Mouse (Mus musculus) frontal cortex, postnatal 25 days (tissue): ENCODE data around the gene Chst15.
A peak's percentile ranks its signal among the peaks of the same experiment; 100 is the strongest.

Experiments
- DNase-seq, 2 experiments: peaks; one replicate each; pipeline ENCODE4 v3.0.0; 2022; ENCODE audit warnings: low spot score in 2 of 2

The Chst15 gene

DNA sequence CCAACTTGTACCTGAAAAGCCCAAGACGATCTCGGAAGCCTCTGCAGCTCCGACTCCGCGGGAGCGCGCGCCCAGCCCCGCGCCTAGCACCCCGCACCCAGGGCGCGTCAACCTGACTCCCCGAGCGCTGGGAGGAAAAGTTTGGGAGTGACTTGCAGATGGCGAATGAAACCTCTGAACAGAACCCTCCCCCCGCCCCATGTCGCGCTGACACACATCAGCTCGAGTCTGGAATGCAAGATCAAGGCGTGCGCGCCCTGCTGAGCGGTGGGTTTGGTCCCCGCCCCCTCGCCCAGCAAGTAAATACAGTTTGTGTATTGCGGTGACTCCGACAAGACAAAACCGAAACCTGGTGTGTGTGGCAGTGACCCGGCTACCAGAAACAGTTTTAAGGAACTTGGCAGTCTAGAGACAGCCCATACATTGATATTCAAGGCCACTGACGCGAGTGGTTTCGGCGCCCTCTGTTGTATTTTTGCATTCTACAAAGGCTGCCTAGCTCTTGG is at the start of gene Chst15:
Gene Chst15 (minus strand): TSS at position 193 of the 506 bp plus-strand sequence.
- peak; percentile 39 to 43 for DNase-seq

DNA sequence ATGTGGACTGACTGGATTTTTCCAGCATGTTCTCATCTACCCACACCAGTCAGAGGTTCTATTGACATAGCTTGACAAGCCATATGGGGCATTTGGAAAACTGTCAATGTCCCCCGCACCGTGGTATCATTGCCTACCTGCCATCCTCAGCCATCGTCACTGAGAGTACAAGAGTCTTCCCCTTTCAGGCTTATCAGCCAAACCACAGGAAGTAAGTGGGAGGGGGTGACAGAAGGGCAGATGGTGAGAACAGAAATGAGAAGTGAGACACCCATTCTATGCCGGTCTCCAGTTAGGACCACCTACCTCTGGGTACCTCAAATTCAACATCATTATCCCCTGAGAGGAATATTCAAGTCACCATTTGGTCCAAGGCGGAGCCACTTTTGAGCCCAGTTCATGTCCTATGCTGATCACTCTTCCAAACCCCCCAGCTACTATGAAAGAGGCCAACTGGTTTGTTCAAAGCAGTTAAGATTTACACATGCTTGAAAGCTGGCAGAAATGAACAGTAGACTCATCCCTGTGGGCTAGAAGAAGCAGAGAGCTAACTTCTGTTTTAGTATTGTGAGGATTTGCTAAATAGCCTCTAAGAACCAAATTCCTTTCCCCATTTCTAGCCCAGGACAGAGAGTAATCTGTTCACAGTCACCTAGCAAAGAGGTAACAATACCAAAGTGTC is 48.8 kb upstream of the Chst15 start:
- no peak for DNase-seq

DNA sequence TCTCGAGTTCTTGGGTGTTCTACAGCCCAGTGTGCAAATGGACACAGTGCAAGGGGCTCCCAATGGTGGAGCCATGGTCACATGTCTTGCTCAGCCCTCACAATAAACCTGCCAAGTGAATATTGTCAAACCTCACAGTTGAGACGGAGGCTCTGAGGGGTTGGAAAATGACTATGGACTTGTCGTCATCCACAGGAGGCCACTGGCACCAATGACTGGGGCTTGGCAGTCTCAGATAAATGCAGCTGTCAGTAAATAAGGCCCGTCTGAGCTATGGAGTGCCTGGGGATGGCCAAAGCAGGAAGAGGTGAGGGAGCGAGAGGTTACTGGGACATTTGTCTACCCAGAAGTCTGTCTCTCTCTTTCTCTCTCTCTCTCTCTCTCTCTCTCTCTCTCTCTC is 48.1 kb upstream of the Chst15 start:
- DNase-seq, result no peak

DNA sequence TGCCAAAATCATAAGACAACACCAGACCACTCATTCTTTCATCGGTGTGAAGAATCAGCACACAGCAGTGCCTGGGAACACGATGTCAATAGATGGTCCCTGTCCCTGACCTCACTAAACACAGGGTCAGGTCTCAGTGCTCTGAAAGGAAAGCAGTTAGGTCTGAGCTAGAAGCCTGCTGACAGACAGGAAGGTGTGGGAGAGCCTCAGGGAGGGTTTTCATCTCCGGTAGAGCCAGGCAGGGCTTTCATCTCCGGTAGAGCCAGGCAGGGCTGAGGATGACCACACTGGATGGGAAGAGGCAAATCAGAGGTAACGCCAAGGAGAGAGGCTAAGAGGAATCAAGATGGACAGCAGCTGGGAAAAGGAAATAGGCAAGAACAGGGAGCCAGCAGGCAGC is 47.5 kb upstream of the Chst15 start:
- no peak for DNase-seq

DNA sequence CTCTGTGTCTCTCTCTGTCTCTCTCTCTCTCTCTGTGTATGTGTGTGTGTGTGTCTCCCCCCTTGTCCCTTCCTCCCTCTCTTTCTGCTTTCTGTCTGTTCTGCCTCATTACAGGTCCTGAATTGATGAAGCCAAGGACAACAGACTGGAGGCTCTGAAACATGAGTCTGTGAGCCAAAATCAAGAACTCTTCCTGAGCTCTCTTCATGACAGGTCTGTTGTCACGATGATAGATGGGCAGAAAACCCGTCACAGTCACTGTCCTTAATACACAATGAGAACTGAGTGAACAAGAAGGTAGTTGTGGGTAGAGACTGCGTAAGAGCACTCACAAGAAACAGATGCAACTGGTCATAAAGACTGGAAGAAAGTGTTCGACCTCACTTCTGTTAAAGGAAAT is 43.3 kb upstream of the Chst15 start:
- DNase-seq, result no peak

DNA sequence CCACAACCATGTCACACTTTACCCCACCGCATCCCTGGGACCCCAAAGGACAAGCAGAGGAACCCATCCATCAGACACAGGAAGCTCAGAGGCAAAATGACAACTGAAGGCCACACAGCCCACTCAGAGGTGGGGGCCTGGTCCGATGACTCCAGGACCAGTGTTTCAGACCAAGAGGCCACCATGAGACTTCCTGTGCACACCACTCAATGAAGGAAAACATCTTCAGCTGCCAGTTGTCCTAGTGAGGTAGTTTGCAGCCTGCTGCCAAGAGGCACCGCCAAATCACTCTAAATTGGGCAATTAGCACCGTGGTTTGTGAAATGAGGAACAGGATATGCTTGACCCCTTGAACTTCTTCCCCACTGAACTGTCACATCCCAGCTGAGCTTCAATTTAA is 41.7 kb upstream of the Chst15 start:
- no peak for DNase-seq

DNA sequence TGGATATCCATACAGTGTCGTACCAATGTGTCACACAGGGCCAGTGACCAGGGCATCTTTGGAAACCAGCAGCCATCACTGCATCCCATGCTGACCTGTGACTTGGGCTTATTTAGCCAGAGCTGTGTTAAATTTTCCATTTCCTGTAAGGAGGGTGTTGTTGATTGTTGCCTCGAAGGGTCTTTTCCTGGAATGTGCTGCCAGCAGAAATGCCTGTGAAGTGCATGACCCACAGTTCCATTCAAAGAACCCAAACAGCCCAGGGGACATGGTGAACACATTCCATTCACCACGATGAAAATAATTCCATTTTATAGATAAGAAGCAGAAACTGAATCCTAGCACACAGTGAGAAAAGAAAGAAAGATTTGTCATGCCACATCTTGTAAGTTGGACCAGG is 41.2 kb upstream of the Chst15 start:
- no peak for DNase-seq

DNA sequence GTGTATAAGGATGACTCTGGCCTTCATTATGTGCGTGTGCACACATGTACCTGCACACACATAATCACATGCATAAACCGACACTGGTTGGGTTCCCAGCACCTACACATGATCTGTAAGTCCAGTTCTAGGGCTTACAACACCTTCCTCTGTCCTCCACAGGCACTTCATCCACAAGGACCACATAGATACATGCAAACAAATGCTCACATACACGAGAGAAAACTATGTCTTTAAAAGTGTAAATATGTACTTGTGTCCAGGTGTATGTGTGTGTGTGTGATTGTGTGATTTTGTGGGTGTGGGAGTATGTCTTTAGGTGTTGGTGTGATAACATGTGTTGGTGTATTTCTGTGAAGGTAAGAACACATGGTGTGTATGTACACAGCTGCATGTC is 40.8 kb upstream of the Chst15 start:
- no peak for DNase-seq

DNA sequence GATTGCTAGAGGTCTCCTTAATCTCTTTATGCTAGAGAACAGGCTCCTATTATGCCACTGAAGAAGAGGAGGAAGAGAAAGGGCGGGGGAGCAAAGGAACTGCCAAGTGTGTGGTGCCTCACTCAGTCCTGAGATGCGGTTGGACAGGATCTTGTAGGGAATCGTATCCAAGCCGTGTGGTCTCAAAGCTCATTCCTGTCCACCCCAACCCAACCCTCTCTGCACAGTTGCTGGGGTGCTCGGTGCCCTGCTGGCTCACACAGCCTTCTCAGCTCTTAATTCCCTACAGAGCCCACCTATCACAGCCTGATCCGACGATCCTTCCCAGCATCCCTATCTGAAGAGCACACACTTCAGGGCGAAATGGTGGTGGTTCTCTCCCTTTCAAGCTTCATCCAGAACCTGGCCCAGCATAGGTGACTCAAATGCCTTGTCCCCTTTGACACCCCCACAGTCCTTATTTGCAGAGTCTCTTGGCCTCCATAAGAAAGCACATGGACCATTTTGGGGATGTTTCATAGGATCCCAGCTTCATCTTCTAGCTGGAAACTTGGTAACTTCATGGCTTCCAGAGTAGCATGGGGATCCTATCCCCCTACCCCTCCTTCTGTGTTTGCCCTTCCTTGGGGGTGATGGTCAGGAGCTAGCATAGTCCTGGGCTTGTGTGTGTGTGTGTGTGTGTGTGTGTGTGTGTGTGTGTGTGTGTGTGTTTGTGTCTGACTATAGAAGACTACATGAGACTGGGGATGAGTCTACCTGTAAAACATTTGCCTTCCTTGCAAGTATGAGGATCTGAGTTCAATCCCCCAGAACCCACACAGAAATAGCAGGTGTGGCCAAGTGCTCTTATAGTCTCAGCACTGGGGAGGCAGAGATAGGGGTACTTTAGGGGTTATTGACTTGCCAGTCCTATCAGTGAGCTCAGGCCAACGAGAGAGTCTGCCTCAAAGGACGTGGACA is 40.1 kb upstream of the Chst15 start:
- DNase-seq, result no peak

DNA sequence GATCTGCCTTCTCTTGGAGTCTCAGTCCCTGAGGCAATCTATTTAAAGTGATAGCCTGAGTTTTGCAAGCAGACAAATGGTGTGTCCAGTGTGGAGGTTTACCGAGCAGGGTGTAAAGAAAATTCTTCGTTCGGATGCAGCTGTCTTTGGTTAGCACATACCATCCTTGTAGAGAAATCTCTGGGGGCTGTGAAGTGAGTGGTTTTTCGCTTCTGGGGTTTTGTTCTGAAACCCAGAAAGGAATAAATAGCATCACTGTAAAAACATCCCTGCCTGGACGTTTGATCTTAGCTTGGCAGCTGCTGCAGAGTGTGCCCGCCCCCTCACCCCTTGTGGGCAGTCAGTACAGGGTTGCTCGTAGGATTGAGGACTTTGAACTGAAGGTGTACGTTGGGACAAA is 39.2 kb upstream of the Chst15 start:
- DNase-seq, result no peak

DNA sequence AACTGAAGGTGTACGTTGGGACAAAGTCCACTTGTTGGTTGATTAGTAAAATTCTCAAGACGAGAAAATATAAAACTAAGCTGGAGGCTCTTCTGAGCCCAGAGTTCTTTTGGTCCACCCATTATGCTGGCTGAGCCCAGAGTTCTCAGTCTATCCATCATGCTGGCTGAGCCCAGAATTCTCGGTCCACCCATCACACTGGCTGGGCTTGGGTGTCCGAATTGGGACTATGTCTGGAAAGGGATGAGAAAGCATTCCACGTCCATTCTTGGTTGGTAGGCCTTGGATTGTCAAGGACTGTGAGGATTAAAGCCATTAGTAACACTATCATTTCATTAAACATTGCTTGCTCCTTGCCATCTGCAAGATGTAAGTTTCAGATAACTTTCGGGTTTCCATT is 38.7 kb upstream of the Chst15 start:
- no peak for DNase-seq

DNA sequence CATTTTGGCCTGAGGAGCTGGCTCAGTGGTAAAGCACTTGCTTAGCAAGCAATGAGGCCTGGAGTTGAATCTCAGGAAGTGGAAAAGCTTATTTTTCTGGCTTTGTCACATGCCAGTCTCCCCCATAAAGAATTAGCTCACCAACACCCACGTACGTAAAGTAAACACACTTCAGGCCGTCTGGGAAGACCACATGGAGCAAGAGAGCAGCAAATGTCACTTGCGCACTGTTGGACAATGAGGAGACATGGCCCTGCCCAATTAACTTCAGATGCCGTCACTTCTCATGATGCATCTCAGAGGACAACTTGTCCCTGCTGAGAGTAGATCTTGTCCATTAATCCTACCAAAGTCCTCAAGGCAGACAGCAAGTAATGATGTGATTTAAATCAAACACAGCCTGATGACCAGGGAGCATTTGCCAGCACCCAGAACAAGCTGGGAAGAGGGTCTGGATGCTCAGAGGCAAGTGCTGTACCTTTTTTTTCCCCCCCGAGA is 32.1 kb upstream of the Chst15 start:
- no peak for DNase-seq

DNA sequence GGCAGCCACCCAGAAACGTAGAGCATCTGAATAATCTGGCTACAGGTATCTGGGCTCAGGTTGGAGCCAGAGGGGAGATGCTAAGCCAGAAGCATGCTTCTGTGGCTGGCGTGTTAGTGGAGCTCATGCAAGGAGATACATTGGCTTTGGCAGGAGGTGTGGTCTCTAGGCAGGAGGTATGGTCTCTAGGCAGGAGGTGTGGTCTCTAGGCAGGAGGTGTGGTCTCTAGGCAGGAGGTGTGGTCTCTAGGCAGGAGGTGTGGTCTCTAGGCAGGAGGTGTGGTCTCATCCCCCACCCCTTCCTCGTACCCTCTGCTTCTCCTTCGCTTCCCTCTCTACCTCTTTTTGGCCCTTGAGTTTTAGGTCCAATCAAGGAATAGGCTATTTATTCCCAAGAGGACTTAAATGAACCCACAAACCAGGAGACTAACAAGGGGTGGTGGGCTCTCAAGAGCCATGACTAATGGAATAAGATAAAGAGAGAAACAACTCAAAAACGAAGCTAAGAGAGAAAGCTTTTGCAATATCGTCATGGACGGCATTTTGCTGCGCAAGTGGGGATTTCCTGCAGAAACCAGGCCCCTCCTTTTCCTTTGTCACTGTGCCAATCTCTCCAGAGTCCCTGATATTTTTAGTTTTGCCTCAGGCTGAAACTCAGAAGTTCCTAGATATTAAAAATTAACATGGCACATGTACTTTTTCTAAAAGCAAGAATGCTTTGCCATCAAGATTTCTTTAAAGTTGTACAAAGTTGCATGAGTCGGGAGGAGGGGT is 30.4 kb upstream of the Chst15 start:
- no peak for DNase-seq

DNA sequence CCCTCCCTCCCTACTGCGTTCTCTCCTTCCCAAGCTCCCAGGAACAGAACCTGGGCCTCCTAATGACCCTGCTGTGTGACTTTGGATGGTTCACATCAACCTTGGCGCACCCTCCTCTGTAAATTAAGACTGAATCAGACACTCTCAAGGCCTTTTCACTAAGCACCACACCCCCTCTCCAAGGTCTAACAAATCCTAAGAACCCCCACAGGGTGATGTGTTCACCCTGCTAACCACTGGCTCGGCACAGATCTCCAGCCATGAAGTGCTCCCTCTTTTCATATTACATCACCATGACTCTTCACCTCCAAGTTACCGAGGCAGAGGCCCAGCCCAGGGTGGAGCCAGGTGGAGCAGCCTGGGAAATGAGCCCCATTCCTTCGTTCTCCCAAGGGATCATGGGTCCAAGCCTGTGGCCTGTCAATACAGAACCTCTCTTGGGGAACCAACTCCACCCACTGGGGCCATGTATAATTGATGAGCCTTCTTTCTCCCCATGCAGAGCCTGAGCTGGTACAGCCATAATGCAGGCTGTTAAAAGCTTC is 28.6 kb upstream of the Chst15 start:
- no peak for DNase-seq

DNA sequence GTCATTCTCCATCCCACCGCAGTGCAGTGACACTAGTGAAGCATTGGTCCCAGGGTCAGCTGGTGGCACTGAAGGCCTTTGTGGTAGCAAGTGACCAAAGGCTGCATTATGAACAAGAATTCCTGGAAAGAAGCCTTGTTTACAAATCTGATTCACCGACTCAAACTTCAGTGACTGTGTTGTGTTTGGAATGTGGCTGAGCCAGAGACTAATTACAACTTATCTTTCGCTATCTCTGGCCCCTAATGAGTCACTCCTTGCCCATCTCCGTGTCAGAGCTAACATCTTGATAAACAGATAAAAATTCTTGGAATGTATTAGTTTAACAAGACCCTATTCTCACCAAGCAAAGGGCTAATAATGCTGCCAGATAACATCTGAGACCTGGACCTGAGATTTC is 27.6 kb upstream of the Chst15 start:
- DNase-seq, result no peak

DNA sequence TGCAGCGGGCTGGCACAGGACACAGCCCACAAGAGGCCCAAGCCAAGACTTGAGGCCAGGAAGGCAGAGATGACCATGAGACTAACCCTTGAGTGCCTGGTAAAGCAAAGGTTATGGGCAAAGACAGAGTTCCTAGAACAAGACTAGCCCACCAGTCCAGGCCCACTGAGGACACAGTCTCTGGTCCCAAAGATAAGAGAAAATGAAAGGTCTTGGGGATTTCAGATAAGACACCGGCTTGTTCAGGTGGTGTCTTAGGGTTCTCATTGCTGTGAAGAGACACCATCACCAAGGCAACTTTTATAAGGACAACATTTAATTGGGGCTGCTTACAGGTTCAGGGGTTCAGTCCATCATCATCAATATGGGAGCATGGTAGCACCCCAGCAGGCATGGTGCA is 26.9 kb upstream of the Chst15 start:
- no peak for DNase-seq

DNA sequence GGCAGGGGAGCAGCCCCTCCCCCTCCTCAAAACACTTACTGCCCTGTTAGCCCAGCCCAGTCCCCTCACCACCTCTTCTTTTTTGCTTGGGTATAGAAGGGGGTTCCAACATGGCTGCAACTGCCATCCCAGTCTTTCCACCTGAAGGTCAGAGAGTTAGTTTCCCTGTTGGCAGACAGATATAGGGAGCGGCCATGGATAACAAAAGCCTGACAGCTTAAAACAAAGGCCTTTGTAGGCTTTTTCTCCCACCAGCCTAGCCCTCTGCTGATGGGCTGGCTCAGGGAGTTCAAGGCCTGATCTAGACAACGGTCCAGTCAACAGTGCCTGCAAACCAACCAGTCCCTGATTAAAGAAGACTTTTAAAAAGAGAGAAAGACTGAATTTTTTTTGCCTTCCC is 26.1 kb upstream of the Chst15 start:
- no peak for DNase-seq

DNA sequence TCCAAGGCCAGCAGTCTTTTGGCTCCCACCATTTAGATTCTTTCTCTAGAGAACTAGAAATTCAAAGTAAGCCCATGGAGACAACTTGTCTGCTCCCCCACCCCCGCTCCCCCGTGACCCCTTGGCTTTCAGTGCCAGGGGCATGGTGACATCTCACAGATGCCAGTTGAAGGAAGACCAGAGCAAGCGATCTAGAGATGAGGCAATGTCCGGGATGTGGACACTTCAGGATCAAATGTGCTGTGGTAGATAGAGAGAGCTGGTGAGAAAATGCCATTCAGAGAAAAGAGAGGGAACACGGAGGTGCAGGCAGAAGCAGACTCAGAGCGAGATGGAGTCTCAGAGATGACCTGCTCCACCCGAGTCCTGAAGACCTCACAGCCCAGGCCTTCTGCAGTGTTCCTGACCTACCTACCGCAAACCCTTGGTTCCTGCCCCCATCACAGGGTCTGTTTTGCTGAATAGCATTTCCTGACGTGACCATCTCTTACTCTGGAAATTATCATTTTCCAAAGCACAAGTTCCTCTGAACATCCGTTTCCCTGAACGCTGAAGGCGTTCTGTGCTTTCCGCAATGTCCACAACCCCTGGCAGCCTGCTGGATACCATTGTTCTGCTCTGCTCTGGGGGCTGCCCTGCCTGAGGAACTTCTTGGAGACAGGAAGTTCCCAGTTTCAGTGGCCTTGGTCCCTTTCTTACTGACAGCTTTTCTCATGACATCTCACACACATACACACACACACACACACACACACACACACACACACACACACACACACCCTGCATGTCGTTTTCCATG is 22.2 kb upstream of the Chst15 start:
- DNase-seq, result no peak

DNA sequence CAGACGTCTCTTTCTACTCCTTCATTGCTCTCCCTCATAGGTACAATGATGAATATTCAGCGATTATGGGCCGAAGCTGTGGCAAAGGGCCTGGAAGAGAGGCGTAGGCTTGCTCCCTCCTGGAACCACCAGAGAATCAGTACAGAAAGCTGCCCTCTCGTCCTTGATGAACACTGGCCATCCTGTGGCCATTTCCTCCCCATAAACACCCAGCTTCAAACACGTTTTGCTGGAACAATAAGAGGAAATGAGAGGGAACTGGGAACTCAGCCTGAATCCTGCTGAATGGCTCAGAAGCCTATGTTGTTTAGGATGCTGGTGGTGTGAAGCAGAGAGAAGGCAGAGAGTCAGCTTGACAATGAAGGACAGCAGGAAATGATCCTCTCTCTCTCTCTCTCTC is 21.3 kb upstream of the Chst15 start:
- no peak for DNase-seq

DNA sequence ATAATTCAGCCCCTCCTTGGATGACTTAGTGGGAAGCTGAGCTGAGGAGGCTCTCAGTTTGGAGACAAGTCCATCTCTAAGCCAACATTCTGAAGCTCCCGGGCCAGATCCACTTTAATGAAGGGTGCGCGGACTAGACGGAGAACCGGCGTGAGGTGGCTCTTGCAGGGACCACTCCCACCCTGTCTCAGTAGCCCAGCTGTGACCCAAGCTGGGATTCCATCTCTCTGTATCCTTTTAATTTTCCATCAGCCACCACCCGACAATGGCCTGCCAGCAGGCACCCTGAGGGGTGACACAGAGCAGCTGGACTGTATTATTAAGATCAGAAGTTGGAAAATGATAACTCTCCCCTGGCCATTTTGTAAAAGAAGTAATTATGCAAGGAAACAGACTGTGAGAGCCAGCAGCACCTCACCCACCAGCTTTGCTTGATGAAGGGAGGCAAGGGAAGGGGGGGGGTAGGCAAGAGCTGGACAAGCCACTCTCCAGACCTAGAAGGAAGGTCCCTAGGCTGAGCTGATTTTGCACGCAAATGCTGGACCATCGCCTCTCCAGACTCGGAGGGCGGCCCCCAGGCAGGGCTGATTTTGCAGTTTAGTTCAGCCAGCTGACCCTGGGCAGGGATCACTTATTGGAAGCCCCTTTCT is 20.4 kb upstream of the Chst15 start:
- no peak for DNase-seq
